Mouse (Mus musculus): ENCODE results near the gene Pdzrn3. TPM values are rescaled to one million over a fixed set of nuclear protein-coding genes. Genes with fewer than 3 reads are reported as not detected.

Gene Pdzrn3
- polyA plus RNA-seq (2016; fragmentation: Nextera tagmentation; extraction: Ambion mirVana) = 3.7 and 4.6 TPM in 2 replicates

GRCm38 (mm10) chr6:101377167-101377934 is at the start of gene Pdzrn3:
Gene Pdzrn3 (minus strand): TSS chr6:101377897.
- peaks cover 61% of the 10 kb centered on the region for H3K4me1 ChIP-seq
- WGBS = under 1% methylated on average over 111 of the region's 111 CpGs
- no peaks in the 10 kb centered on the region for H3K36me3 ChIP-seq (replicated peaks)
- H3K9me3 ChIP-seq = no peaks in the 10 kb centered on the region
- peak within 1 kb of the TSS; percentile 91 for H3K27ac ChIP-seq
- H3K27me3 ChIP-seq (ENCODE audit: poor library complexity, severe bottlenecking) = peaks cover 69% of the 10 kb centered on the region
- H3K4me3 ChIP-seq = peak within 1 kb of the TSS; percentile 69
- DNase-seq (ENCODE audit: extremely low spot score, low spot score) = peak; percentile 59

DNA sequence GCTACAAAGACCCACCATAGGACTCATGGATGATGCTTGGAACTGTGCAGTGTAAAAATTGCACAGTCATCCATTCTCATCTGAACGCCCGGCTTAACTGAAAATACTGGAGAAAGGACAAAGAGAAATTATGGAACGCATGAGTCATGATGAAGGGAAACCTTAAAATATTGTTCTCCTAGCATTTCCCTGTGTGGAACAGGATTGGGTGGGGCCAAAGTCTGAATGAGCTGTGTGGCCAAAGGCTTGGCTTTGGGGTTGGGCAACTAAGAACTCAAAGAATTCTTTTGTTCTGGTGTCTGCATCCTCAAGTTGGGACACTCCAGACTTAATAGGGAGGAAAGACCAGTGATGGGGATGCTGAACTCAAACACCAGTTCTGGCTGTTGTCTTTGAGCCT is 49.6 kb upstream of the Pdzrn3 start:
- no peak overlapping the region for H3K27ac ChIP-seq
- no peak for DNase-seq (ENCODE audit: extremely low spot score, low spot score)
- no peaks in the 10 kb centered on the region for H3K4me1 ChIP-seq
- no peaks in the 10 kb centered on the region for H3K36me3 ChIP-seq (replicated peaks)
- H3K27me3 ChIP-seq (ENCODE audit: poor library complexity, severe bottlenecking) = no peaks in the 10 kb centered on the region
- no peaks in the 10 kb centered on the region for H3K9me3 ChIP-seq
- no peak overlapping the region for H3K4me3 ChIP-seq
- WGBS = 93% methylated on average over 3 of the region's 3 CpGs

DNA sequence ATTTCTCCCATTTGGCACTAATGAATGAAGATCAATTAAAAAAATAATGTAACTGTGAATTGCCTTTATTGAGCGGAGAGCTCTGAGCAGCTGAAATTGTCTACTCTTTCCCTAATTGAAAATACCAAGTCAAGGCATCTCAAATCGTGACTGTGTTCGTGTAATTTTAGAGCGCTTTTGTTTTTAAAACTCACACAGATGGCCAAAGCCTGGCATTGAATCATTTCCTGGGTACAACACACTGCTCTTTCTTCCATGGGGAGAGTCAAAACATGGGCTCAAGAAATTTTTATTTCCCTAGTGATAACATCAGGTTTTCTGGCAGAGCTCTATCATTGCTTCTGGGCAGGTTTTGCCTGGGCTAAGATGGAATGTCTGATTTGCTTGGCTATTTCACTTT is 48.6 kb upstream of the Pdzrn3 start:
- 88% methylated on average over 4 of the region's 4 CpGs for WGBS
- H3K9me3 ChIP-seq = no peaks in the 10 kb centered on the region
- H3K36me3 ChIP-seq (replicated peaks) = no peaks in the 10 kb centered on the region
- no peak for DNase-seq (ENCODE audit: extremely low spot score, low spot score)
- no peak overlapping the region for H3K4me3 ChIP-seq
- H3K27ac ChIP-seq = no peak overlapping the region
- no peaks in the 10 kb centered on the region for H3K27me3 ChIP-seq (ENCODE audit: poor library complexity, severe bottlenecking)
- peaks cover 4% of the 10 kb centered on the region; the same call in 1 of the 2 replicates for H3K4me1 ChIP-seq

DNA sequence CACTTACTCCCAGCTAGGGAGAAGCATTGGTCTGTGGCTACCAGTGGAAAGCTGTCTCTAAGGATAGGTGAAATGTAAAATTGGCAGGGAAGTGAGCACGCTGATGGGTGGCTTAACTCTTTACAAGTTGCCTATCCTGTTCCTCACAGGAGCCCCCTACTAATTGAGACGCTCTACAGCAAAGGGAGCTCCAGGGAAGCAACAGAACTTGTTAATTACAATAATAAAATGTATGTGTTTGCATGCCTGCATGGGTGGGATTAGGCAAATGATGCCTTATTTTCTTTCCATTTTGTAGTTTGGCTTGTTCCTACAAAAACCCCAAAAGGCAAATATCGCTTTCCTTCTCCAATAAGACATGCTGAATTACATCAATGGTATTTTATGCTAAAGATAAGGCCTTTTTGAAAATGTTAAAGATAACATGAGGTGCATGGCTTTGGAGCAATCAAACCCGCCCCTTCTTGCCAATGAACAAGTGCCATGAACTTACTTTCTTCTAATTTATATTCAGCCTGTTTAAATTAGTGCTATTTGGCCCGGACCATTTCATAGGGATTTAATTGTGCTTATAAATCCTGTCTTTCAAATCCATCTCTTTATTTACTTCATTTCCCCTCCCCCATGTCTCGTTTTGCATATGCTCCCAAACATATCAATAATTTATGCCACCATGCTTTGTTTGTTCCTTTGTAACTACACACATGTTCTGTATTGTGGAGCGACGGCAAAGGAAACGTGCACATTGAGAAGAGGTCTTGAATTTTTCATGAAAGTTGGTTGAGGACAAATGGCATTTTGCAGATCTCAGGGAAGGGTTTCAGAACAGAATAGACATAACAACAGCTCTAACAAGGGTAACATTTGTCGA is 44.6 kb upstream of the Pdzrn3 start:
- no peak for DNase-seq (ENCODE audit: extremely low spot score, low spot score)
- Histone ChIP-seq H3K4me3 (no peak overlapping the region), H3K27me3 (ENCODE audit: poor library complexity, severe bottlenecking) (no peaks in the 10 kb centered on the region), H3K4me1 (peaks cover 8% of the 10 kb centered on the region; the same call in 1 of the 2 replicates), H3K9me3 (no peaks in the 10 kb centered on the region), H3K27ac (no peak overlapping the region), H3K36me3 (replicated peaks) (no peaks in the 10 kb centered on the region)
- WGBS = 68% methylated on average over 10 of the region's 10 CpGs

DNA sequence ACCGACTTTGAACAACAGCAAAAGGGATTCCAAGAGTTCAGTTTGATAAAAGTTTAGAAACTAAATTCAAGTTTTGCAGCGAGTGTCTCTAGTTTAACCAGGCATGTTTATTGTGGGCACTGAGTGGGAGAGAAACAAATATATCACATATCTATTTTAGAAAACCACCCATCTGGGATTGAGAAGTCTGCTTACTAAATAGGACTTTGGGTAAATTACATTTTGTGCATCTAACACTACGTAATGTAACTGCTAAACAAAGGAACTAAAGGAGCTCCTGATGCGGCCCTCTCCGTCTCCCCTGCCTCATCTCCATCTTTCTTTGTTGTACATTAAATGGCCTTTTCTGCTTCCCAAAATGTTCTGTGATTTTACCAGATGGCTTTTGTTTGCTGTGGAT is 40.5 kb upstream of the Pdzrn3 start:
- 89% methylated on average over 5 of the region's 5 CpGs for WGBS

DNA sequence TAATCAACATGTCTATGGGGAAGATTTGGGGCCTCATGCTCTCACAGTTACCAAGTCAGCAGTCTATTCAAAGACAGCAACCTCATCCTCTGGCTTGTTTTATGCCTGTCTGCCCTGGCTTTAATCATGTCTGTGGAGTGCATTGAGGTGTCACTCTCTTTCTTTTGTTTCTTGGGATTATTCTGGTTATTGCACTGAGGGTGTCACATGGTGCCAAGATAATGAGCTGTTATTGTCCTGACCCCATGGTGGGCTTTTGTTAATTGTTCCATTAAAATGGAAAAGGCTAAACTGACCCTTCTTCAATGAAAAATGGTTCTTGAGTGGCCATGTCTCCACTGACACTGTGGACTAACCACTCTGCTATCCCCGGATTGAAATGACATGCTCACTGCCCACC is 34.0 kb upstream of the Pdzrn3 start:
- Histone ChIP-seq H3K27ac (no peak overlapping the region), H3K9me3 (no peaks in the 10 kb centered on the region), H3K4me3 (no peak overlapping the region), H3K27me3 (ENCODE audit: poor library complexity, severe bottlenecking) (no peaks in the 10 kb centered on the region), H3K36me3 (replicated peaks) (no peaks in the 10 kb centered on the region), H3K4me1 (peaks cover 20% of the 10 kb centered on the region)
- WGBS = 17% methylated on average over 1 of the region's 1 CpGs
- no peak for DNase-seq (ENCODE audit: extremely low spot score, low spot score)

More for the DNA sequence above, 40.5 kb upstream of the Pdzrn3 start:
- Histone ChIP-seq H3K4me3 (no peak overlapping the region), H3K9me3 (no peaks in the 10 kb centered on the region), H3K27me3 (ENCODE audit: poor library complexity, severe bottlenecking) (no peaks in the 10 kb centered on the region), H3K4me1 (peaks cover 16% of the 10 kb centered on the region; the same call in 1 of the 2 replicates), H3K27ac (no peak overlapping the region), H3K36me3 (replicated peaks) (no peaks in the 10 kb centered on the region)
- no peak for DNase-seq (ENCODE audit: extremely low spot score, low spot score)

GRCm38 (mm10) chr6:101411064-101411463 is 33.4 kb upstream of the Pdzrn3 start:
- Histone ChIP-seq H3K4me1 (peaks cover 20% of the 10 kb centered on the region), H3K27ac (no peak overlapping the region), H3K36me3 (replicated peaks) (no peaks in the 10 kb centered on the region), H3K27me3 (ENCODE audit: poor library complexity, severe bottlenecking) (no peaks in the 10 kb centered on the region), H3K4me3 (no peak overlapping the region), H3K9me3 (no peaks in the 10 kb centered on the region)
- WGBS = 37% methylated on average over 2 of the region's 2 CpGs
- DNase-seq (ENCODE audit: extremely low spot score, low spot score) = no peak

GRCm38 (mm10) chr6:101396711-101397110 is 19.0 kb upstream of the Pdzrn3 start:
- H3K4me3 ChIP-seq = no peak overlapping the region
- no peak for DNase-seq (ENCODE audit: extremely low spot score, low spot score)
- H3K27me3 ChIP-seq (ENCODE audit: poor library complexity, severe bottlenecking) = no peaks in the 10 kb centered on the region
- H3K36me3 ChIP-seq (replicated peaks) = no peaks in the 10 kb centered on the region
- H3K27ac ChIP-seq = no peak overlapping the region
- WGBS = 92% methylated on average over 4 of the region's 4 CpGs
- no peaks in the 10 kb centered on the region for H3K9me3 ChIP-seq
- H3K4me1 ChIP-seq = no peaks in the 10 kb centered on the region

GRCm38 (mm10) chr6:101395908-101396307 is 18.2 kb upstream of the Pdzrn3 start:
- Histone ChIP-seq H3K27me3 (ENCODE audit: poor library complexity, severe bottlenecking) (no peaks in the 10 kb centered on the region), H3K9me3 (no peaks in the 10 kb centered on the region), H3K27ac (no peak overlapping the region), H3K36me3 (replicated peaks) (no peaks in the 10 kb centered on the region), H3K4me1 (no peaks in the 10 kb centered on the region), H3K4me3 (no peak overlapping the region)
- DNase-seq (ENCODE audit: extremely low spot score, low spot score) = no peak
- WGBS = 91% methylated on average over 6 of the region's 6 CpGs

GRCm38 (mm10) chr6:101392801-101393117 is 15.1 kb upstream of the Pdzrn3 start:
- Histone ChIP-seq H3K9me3 (no peaks in the 10 kb centered on the region), H3K4me1 (no peaks in the 10 kb centered on the region), H3K27ac (no peak overlapping the region), H3K27me3 (ENCODE audit: poor library complexity, severe bottlenecking) (no peaks in the 10 kb centered on the region), H3K4me3 (no peak overlapping the region), H3K36me3 (replicated peaks) (no peaks in the 10 kb centered on the region)
- DNase-seq (ENCODE audit: extremely low spot score, low spot score) = no peak
- 90% methylated on average over 2 of the region's 2 CpGs for WGBS

GRCm38 (mm10) chr6:101392107-101392800 is 14.6 kb upstream of the Pdzrn3 start:
- Histone ChIP-seq H3K9me3 (no peaks in the 10 kb centered on the region), H3K27ac (no peak overlapping the region), H3K4me3 (no peak overlapping the region), H3K36me3 (replicated peaks) (no peaks in the 10 kb centered on the region), H3K27me3 (ENCODE audit: poor library complexity, severe bottlenecking) (no peaks in the 10 kb centered on the region), H3K4me1 (no peaks in the 10 kb centered on the region)
- DNase-seq (ENCODE audit: extremely low spot score, low spot score) = no peak
- 88% methylated on average over 8 of the region's 8 CpGs for WGBS

DNA sequence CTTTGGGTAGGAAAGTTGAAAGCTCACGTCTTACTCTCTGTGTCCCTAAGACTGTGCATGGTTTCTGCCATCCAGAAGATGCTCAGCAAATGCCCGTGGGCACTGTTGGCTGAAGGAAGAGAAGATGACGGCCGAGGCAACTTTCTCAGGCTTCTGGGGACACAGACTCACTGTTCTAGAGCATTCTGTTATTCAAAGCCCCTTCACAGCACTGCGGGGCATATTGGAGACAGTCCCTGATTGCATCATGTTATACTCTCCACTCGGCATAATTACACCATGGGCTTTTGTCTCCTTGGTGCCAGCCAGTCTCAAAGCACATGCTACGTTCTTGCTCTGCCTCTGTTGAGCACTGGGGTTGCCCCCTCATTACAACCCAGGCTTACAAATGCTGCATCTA is 7.8 kb upstream of the Pdzrn3 start:
- WGBS = 85% methylated on average over 7 of the region's 7 CpGs
- no peak for DNase-seq (ENCODE audit: extremely low spot score, low spot score)
- Histone ChIP-seq H3K4me1 (0 out of 2 replicates have a peak, but pooled peaks cover 4% of the 10 kb centered on the region), H3K27me3 (ENCODE audit: poor library complexity, severe bottlenecking) (peaks cover 51% of the 10 kb centered on the region), H3K4me3 (no peak overlapping the region), H3K27ac (no peak overlapping the region), H3K9me3 (no peaks in the 10 kb centered on the region), H3K36me3 (replicated peaks) (no peaks in the 10 kb centered on the region)
